Mouse (Mus musculus) stomach, embryonic 14.5 days (tissue): ENCODE measurements around the gene Zfp628. TPM values are rescaled to one million over a fixed set of nuclear protein-coding genes. Genes with fewer than 3 reads are reported as not detected.

ENCODE experiments used
- ATAC-seq: fragments of 200-750 bp; cut with Nextera tagmentation; 2 replicates; pipeline ENCODE4 v1.8.0; 2017; ENCODE audit warnings: low read depth, moderate TSS enrichment; ENCODE audit not compliant: insufficient number of reproducible peaks, insufficient read depth, low FRiP score
- H3K27ac ChIP-seq: fragments of 300-500 bp; sonication (generic); 2 replicates; pipeline ENCODE4 v1.5.1; 2014; ENCODE audit warnings: mild to moderate bottlenecking, low read length, moderate library complexity, mixed read lengths
- H3K27me3 ChIP-seq: fragments of 300-500 bp; sonication (generic); 2 replicates; pipeline ENCODE4 v1.6.1; 2014; ENCODE audit warnings: low read length, control low read depth, mixed read lengths; ENCODE audit not compliant: control insufficient read depth, insufficient read depth
- H3K36me3 ChIP-seq: fragments of 300-500 bp; sonication (generic); 2 replicates; pipeline ENCODE4 v1.6.1; 2014; ENCODE audit warnings: mild to moderate bottlenecking, control low read depth, low read length, moderate library complexity, mixed read lengths; ENCODE audit not compliant: control insufficient read depth, insufficient read depth
- H3K4me1 ChIP-seq: fragments of 300-500 bp; sonication (generic); 2 replicates; pipeline ENCODE4 v1.6.1; 2014; ENCODE audit warnings: low read length, control low read depth, mixed read lengths; ENCODE audit not compliant: control insufficient read depth, insufficient read depth
- H3K4me2 ChIP-seq: fragments of 300-500 bp; sonication (generic); replicated peaks from 2 replicates; pipeline ENCODE4 v1.6.1; 2014; ENCODE audit warnings: low read depth, low read length, control low read depth
- H3K4me3 ChIP-seq: fragments of 300-500 bp; sonication (generic); 2 replicates; pipeline ENCODE4 v1.5.1; 2014; ENCODE audit warnings: low read depth, low read length, control low read depth
- H3K9ac ChIP-seq: fragments of 300-500 bp; sonication (generic); replicated peaks from 2 replicates; pipeline ENCODE4 v1.6.1; 2014; ENCODE audit warnings: low read depth, mild to moderate bottlenecking, control low read depth, low read length, moderate library complexity, mixed read lengths
- H3K9me3 ChIP-seq: fragments of 300-500 bp; sonication (generic); 2 replicates; pipeline ENCODE4 v1.6.1; 2016; ENCODE audit warnings: low read depth, low read length, control low read depth; ENCODE audit not compliant: control insufficient read depth
- WGBS: fragments of 180-500 bp; shearing (Covaris S2); extraction: QIAGEN DNeasy Blood & Tissue Kit; methylation state at CpG from one replicate; pipeline ENCODE4 v1.1.7; 2014; 5-methylcytosine and 5-hydroxymethylcytosine counted together
- polyA plus RNA-seq: library from polyadenylated mRNA; unstranded; fragments of >200 nt; fragmentation: Nextera tagmentation; extraction: Ambion mirVana; gene quantifications from 2 replicates; pipeline ENCODE4 v1.2.1, GENCODE M21; 2014

Gene Zfp628
- polyA plus RNA-seq, 1 experiment from 2014 or later = 4.5 TPM

DNA sequence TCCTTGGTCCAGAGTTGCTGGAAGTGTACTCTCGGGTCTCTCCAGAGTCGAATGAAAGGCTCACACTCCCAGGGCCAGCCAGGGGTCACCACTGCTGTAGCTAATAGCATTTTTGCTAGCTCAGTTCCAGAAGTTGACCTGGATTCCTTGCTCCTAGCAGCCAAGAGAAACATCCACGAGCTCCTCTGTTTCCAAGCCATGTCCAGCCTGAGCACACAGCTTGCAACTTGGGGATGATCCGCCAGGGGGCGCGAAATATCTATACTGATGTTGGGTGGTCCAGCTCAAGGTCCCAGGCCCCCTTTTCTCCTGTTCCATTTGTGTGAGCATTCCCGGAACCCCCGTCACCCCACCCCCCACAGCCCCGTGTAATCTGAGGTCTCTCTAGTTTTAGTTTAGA, 3.5 kb upstream of the Zfp628 start:
- Histone ChIP-seq H3K36me3 (no peaks in the 10 kb centered on the region), H3K4me1 (peaks cover 6% of the 10 kb centered on the region; the same call in 1 of the 2 replicates), H3K9me3 (no peaks in the 10 kb centered on the region), H3K4me2 (no peak overlapping the region), H3K27me3 (no peaks in the 10 kb centered on the region), H3K9ac (no peak overlapping the region), H3K27ac (0 out of 2 replicates have a peak overlapping the region, but pooled peaks have one; percentile 10), H3K4me3 (no peak overlapping the region)
- ATAC-seq = no peak
- WGBS = 29% methylated on average over 9 of the region's 9 CpGs

DNA sequence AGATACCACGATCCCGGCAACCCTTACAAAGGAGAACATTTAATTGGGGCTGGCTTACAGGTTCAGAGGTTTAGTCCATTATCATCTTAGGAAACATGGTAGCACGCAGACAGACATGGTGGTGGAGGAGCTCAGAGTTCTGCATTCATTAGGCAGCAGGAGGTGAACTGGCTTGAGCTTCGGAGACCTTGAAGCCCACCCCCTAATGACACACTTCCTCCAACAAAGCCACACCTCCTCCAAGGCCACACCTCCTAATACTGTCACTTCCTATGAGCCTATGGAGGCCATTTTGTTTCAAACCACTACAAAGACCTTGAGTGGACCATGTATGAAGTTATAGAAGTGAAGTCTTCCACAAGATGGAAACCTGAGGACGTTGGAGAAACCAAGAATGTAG, 2.8 kb upstream of the Zfp628 start:
- Histone ChIP-seq H3K36me3 (no peaks in the 10 kb centered on the region), H3K9ac (no peak overlapping the region), H3K4me2 (no peak overlapping the region), H3K4me3 (no peak overlapping the region), H3K27me3 (no peaks in the 10 kb centered on the region), H3K27ac (no peak overlapping the region), H3K4me1 (peaks cover 8% of the 10 kb centered on the region; the same call in 1 of the 2 replicates), H3K9me3 (no peaks in the 10 kb centered on the region)
- WGBS = 66% methylated on average over 5 of the region's 5 CpGs
- no peak for ATAC-seq

DNA sequence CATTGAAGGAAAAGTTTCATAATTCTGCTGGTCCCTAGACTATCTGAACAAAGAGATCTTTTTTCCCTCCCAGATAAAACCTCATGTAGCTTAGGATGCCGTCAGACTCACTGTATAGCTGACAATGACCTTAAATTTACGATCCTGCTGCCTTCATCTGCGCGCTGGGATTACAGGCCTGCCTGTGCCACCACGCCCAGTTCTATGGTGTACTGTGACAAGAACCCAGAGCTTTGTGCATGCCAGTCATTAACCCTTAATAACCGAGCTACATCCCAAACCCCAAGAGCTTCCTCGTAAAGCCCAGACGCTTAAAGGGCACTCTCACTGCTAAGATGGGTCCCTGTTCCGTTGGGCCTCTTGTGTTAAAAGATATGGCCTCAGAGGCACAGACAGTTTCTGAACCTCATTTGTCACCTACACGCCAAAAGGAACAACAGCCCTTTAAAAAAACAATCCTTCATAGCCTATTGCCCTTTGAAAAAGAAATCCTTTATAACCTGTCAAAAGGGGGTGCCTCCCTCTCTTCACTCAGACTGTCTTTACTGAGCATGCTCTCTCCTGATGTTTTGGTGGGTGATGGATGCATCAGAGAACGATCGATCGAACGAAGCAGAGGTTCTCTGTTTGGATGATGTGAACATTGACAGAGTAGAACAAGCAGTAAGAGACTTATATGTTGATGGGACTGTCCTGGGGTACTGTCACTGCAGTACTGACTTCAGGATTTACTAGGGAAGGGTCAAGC, 826 bp downstream of the Zfp628 start:
- Histone ChIP-seq H3K27ac (peak overlapping the region; percentile 93), H3K9ac (peak overlapping the region; percentile 72), H3K4me3 (peak overlapping the region; percentile 56), H3K9me3 (no peaks in the 10 kb centered on the region), H3K27me3 (no peaks in the 10 kb centered on the region), H3K36me3 (peaks cover 19% of the 10 kb centered on the region), H3K4me2 (peak overlapping the region; percentile 54), H3K4me1 (peaks cover 8% of the 10 kb centered on the region; the same call in 1 of the 2 replicates)
- 8% methylated on average over 14 of the region's 14 CpGs for WGBS
- peak; percentile 44; the same call in 1 of the 2 replicates for ATAC-seq

DNA sequence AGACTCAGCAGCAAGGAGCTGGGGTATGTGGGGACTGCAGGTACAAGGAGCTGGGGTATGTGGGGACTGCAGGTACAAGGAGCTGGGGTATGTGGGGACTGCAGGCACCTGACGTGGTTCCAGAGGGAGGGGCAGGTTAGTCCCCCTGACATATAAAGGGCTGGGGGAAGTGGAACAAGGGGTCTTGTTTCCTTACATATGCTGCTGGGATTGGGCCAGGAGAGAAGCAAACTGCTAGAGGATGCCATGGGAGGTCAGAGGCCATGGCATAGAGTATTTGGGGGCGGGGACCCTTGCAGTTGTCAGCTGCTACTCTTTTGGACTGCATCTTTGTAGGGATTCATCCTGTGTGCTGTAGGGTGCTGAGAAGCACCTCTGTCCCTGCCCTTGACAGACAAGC, 2.5 kb downstream of the Zfp628 start:
- Histone ChIP-seq H3K27ac (no peak overlapping the region), H3K4me3 (no peak overlapping the region), H3K4me2 (no peak overlapping the region), H3K9me3 (no peaks in the 10 kb centered on the region), H3K27me3 (no peaks in the 10 kb centered on the region), H3K36me3 (peaks cover 28% of the 10 kb centered on the region), H3K9ac (no peak overlapping the region), H3K4me1 (peaks cover 16% of the 10 kb centered on the region)
- ATAC-seq = no peak
- 86% methylated on average over 2 of the region's 2 CpGs for WGBS

DNA sequence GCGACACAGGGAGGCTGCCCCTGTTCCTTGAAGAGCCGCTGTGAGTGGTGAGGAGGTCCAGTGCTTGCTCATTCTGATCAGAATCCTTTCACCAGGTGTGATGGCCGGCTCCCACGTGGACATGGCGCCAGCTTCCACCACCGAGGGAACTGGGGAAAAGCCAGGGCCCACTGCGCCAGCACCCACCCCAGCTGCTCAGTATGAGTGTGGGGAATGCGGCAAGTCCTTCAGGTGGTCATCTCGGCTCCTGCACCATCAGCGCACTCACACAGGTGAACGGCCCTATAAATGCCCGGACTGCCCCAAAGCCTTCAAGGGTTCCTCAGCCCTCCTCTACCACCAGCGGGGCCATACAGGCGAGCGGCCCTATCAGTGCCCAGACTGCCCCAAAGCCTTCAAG, 3.7 kb downstream of the Zfp628 start:
- Histone ChIP-seq H3K9ac (no peak overlapping the region), H3K27ac (no peak overlapping the region), H3K27me3 (no peaks in the 10 kb centered on the region), H3K4me2 (no peak overlapping the region), H3K9me3 (no peaks in the 10 kb centered on the region), H3K4me3 (no peak overlapping the region), H3K36me3 (peaks cover 28% of the 10 kb centered on the region), H3K4me1 (peaks cover 28% of the 10 kb centered on the region)
- no peak for ATAC-seq
- 94% methylated on average over 15 of the region's 15 CpGs for WGBS

DNA sequence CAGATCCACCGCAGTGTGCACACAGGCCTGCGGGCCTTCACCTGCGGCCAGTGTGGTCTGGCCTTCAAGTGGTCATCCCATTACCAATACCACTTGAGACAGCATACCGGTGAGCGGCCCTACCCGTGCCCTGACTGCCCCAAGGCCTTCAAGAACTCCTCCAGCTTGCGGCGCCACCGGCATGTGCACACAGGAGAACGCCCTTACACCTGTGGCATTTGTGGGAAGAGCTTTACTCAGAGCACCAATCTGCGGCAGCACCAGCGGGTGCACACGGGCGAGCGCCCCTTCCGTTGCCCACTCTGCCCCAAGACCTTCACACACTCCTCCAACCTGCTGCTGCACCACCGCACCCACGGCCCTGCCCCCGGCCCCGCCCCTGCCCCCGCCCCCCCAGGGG, 4.1 kb downstream of the Zfp628 start:
- Histone ChIP-seq H3K9me3 (no peaks in the 10 kb centered on the region), H3K27ac (no peak overlapping the region), H3K4me2 (no peak overlapping the region), H3K4me1 (peaks cover 32% of the 10 kb centered on the region), H3K27me3 (no peaks in the 10 kb centered on the region), H3K9ac (no peak overlapping the region), H3K36me3 (peaks cover 28% of the 10 kb centered on the region), H3K4me3 (no peak overlapping the region)
- WGBS = 85% methylated on average over 21 of the region's 21 CpGs
- no peak for ATAC-seq

DNA sequence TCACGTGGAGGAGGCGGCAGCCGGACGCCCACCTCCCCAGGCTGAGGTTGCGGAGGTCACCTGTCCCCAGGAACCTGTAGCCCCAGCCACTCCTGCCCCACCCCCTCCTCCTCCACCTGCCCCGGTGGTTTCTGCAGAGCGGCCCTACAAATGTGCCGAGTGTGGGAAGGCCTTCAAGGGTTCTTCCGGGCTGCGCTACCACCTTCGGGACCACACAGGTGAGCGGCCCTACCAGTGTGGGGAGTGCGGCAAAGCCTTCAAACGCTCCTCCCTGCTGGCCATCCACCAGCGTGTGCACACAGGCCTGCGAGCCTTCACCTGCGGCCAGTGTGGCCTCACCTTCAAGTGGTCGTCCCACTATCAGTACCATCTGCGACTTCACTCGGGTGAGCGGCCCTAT, 5.0 kb downstream of the Zfp628 start:
- Histone ChIP-seq H3K9me3 (no peaks in the 10 kb centered on the region), H3K4me1 (peaks cover 39% of the 10 kb centered on the region), H3K9ac (no peak overlapping the region), H3K36me3 (peaks cover 28% of the 10 kb centered on the region), H3K4me3 (no peak overlapping the region), H3K27ac (no peak overlapping the region), H3K4me2 (no peak overlapping the region), H3K27me3 (no peaks in the 10 kb centered on the region)
- ATAC-seq = no peak
- WGBS = 90% methylated on average over 21 of the region's 21 CpGs

DNA sequence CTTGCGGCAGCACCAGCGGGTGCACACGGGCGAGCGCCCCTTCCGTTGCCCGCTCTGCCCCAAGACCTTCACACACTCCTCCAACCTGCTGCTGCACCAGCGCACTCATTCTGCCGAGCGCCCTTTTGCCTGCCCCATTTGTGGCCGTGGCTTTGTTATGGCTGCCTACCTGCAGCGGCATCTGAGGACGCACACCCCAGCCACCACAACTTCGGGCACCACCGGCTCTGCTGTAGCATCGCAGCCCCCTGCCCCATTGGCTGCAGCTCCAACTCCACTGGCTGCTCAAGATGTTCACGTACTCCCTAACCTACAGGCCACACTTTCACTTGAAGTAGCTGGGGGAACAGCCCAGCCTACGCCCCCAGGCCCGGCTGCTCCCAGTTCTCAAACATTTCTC, 5.5 kb downstream of the Zfp628 start:
- 88% methylated on average over 17 of the region's 19 CpGs for WGBS
- H3K27ac ChIP-seq = 0 out of 2 replicates have a peak overlapping the region, but pooled peaks have one; percentile 2

More for the DNA sequence above, 5.5 kb downstream of the Zfp628 start:
- Histone ChIP-seq H3K4me1 (peaks cover 41% of the 10 kb centered on the region), H3K9ac (no peak overlapping the region), H3K36me3 (peaks cover 28% of the 10 kb centered on the region), H3K9me3 (no peaks in the 10 kb centered on the region), H3K4me2 (no peak overlapping the region), H3K27me3 (no peaks in the 10 kb centered on the region), H3K4me3 (no peak overlapping the region)
- no peak for ATAC-seq
